Mouse (Mus musculus): ENCODE measurements around the gene Olfr1179.
A peak's percentile ranks its signal among the peaks of the same experiment; 100 is the strongest.
"Not testable (repeated sequence)": the region's sequence is repeated elsewhere in the genome, so short reads cannot be mapped to it uniquely, and the experiment has no call there.

Olfr1179 gene

GRCm38 (mm10) chr2:88406353-88406752 is at the start of gene Olfr1179:
Olfr1179 (minus strand) TSS chr2:88406453.
- DNase-seq (ENCODE audit: low read depth) = no peak

GRCm38 (mm10) chr2:88454567-88454966 is 48.3 kb upstream of the Olfr1179 start, which contains the start of gene Olfr1183:
Olfr1183 (plus strand) TSS chr2:88454867.
- not testable (repeated sequence) for DNase-seq (ENCODE audit: low read depth)

GRCm38 (mm10) chr2:88449031-88449430 is 42.8 kb upstream of the Olfr1179 start, which contains the start of gene Gm13757:
Gm13757 (minus strand) TSS chr2:88449131.
- no peak for DNase-seq (ENCODE audit: low read depth)

GRCm38 (mm10) chr2:88426071-88426470 is 19.8 kb upstream of the Olfr1179 start, which contains the start of gene Olfr1181:
Olfr1181 (minus strand) TSS chr2:88426171.
- no peak for DNase-seq (ENCODE audit: low read depth)

- no peak for DNase-seq (ENCODE audit: low read depth)
These were observed 12.8 kb upstream of the Olfr1179 start, which contains the start of gene Olfr1180 for GRCm38 (mm10) chr2:88419051-88419450. Olfr1180 (minus strand) TSS chr2:88419151.

GRCm38 (mm10) chr2:88386762-88387161 is 19.5 kb downstream of the Olfr1179 start, which contains the start of gene Olfr1178:
Olfr1178 (plus strand) TSS chr2:88387062.
- DNase-seq (ENCODE audit: low read depth) = no peak

- DNase-seq (ENCODE audit: low read depth) = peak; percentile 14
These were observed 49.9 kb downstream of the Olfr1179 start for GRCm38 (mm10) chr2:88356304-88356703.

Data from c-Kit-positive CD71-negative TER-119-negative erythroid progenitor cells, embryonic 14.5 days (primary cell).